Mouse (Mus musculus) brain, embryonic 14.5 days (tissue): ENCODE results near the gene B4galt5. TPM values are rescaled to one million over a fixed set of nuclear protein-coding genes. Genes with fewer than 3 reads are reported as not detected.
A peak's percentile ranks its signal among the peaks of the same experiment; 100 is the strongest.

Experiments
- DNase-seq: peaks from one replicate; pipeline ENCODE4 v3.0.0-alpha.2; 2011; ENCODE audit warnings: low read depth
- CTCF ChIP-seq: fragments of 200-500 bp; IDR thresholded peaks from 2 replicates; pipeline ENCODE4 v1.5.1; 2012; ENCODE audit warnings: inconsistent platforms, mild to moderate bottlenecking, moderate library complexity, borderline replicate concordance; ENCODE audit not compliant: insufficient read depth, insufficient read length; ENCODE audit errors: extremely low read depth
- POLR2A ChIP-seq: fragments of 200-500 bp; IDR thresholded peaks from 2 replicates; pipeline ENCODE4 v1.6.1; 2012; ENCODE audit warnings: mild to moderate bottlenecking, inconsistent platforms, borderline replicate concordance; ENCODE audit not compliant: poor library complexity, insufficient read depth, insufficient read length, severe bottlenecking; ENCODE audit errors: extremely low read depth
- polyA plus RNA-seq: library from polyadenylated mRNA; depleted of rRNA; stranded (reverse); fragments of >200 nt; gene quantifications from 2 replicates; pipeline ENCODE4 v1.2.3, GENCODE M21; 2012; rRNA removed

B4galt5 gene
- polyA plus RNA-seq, 1 experiment, result 36.9 TPM

- TF ChIP-seq CTCF (no peak), POLR2A (no peak)
- no peak for DNase-seq
Observed at GRCm38 (mm10) chr2:167263040-167263810, 85.8 kb downstream of the B4galt5 start.

- no peak for TF ChIP-seq POLR2A
- no peak for TF ChIP-seq CTCF
- no peak for DNase-seq
Observed at GRCm38 (mm10) chr2:167262433-167262832, 86.5 kb downstream of the B4galt5 start.

- TF ChIP-seq CTCF, result no peak
- no peak for TF ChIP-seq POLR2A
- DNase-seq, result no peak
Observed at GRCm38 (mm10) chr2:167261106-167261505, 87.9 kb downstream of the B4galt5 start.

GRCm38 (mm10) chr2:167257790-167258189 is 91.2 kb downstream of the B4galt5 start:
- TF ChIP-seq POLR2A, result no peak
- no peak for DNase-seq

- TF ChIP-seq POLR2A (no peak), CTCF (no peak)
- no peak for DNase-seq
Observed at GRCm38 (mm10) chr2:167254808-167255207, 94.2 kb downstream of the B4galt5 start.

- TF ChIP-seq POLR2A (no peak), CTCF (no peak)
- no peak for DNase-seq
Observed at GRCm38 (mm10) chr2:167254185-167254584, 94.8 kb downstream of the B4galt5 start.

- DNase-seq, result no peak
- no peak for TF ChIP-seq CTCF
- no peak for TF ChIP-seq POLR2A
Observed at GRCm38 (mm10) chr2:167253476-167253875, 95.5 kb downstream of the B4galt5 start.

- no peak for DNase-seq
- no peak for TF ChIP-seq POLR2A
- no peak for TF ChIP-seq CTCF
Observed at GRCm38 (mm10) chr2:167252057-167252687, 96.8 kb downstream of the B4galt5 start.

GRCm38 (mm10) chr2:167250736-167251337 is 98.1 kb downstream of the B4galt5 start:
- peak; percentile 29 for DNase-seq
- TF ChIP-seq POLR2A (no peak), CTCF (no peak)

GRCm38 (mm10) chr2:167250003-167250735 is 98.8 kb downstream of the B4galt5 start:
- DNase-seq, result no peak
- no peak for TF ChIP-seq POLR2A

- TF ChIP-seq POLR2A, result no peak
- no peak for TF ChIP-seq CTCF
- no peak for DNase-seq
Observed at GRCm38 (mm10) chr2:167249591-167249990, 99.4 kb downstream of the B4galt5 start.

Other genes with a start within 250 kb of the B4galt5 start
- gene Kcnb1, start 159.0 kb downstream of the B4galt5 start, polyA plus RNA-seq, result 4.5 and 9.2 TPM in 2 replicates
- gene Ptgis, start 108.6 kb downstream of the B4galt5 start, polyA plus RNA-seq, result 4.5 and 6.1 TPM in 2 replicates
- 45.5 and 46.2 TPM in 2 replicates for gene Slc9a8, start 72.5 kb upstream of the B4galt5 start, polyA plus RNA-seq
- gene Rnf114, start 143.5 kb upstream of the B4galt5 start, polyA plus RNA-seq, result 133 and 160 TPM in 2 replicates
- 44.4 and 45.9 TPM in 2 replicates for gene Spata2, start 143.7 kb upstream of the B4galt5 start, polyA plus RNA-seq
- 7.8 and 12.0 TPM in 2 replicates for gene Snai1, start 189.0 kb upstream of the B4galt5 start, polyA plus RNA-seq